ENCODE assay signal across 8 mouse cellular contexts in the genomic region with DNA sequence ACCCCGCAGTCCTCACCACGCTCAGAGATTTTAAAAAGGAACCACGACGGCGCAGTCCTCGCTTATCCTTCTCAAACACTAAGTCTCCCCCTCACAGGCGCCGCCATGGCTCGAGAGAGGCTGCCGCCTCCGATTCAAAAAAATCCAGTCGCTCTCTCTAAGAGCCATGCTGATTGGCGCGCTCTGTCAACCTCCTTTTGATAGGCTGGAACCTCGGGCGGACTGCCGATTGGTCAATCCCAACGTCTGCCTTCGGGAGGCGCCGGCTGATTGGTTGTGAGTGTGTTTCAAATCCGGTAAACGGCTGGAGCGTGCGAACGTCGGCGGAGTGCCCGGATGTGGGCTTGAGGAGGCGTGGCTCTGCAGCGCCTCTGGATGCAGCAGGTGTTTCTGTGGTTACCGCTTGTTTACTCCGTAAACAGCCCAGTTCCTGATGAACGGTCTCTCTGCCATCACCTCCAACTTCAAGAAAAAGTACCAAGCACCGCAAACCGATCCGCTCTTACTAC. TPM values are rescaled to one million over a fixed set of nuclear protein-coding genes. Genes with fewer than 3 reads are reported as not detected.
A peak's percentile ranks its signal among the peaks of the same experiment; 100 is the strongest.
DNase-seq lines count a peak whose midpoint lies in the region; ATAC-seq and TF ChIP-seq lines count a peak whose summit lies in the region.

Ect2 (minus strand) TSS at position 178 of the 509 bp plus-strand sequence.

- DNase-seq in CD4-positive helper T cell, adult 2 months (ENCODE audit: low read depth, low spot score), result peak; percentile 100
- DNase-seq in brain, embryonic 18.5 days (ENCODE audit: low read depth, low spot score), result peak; percentile 97
- DNase-seq in kidney, postnatal 0 days (ENCODE audit: low spot score), result peak; percentile 99
- peak; percentile 96 for DNase-seq in liver, embryonic 11.5 days (ENCODE audit: low spot score)
- peak; percentile 99 for DNase-seq in naive thymus-derived CD4-positive, alpha-beta T cell, adult 2 months (ENCODE audit: low read depth)

- no peaks in the 10 kb centered on the region for H3K9me3 ChIP-seq in heart, embryonic 12.5 days (replicated peaks)
- no peaks in the 10 kb centered on the region for H3K9me3 ChIP-seq in kidney, postnatal 0 days (replicated peaks; ENCODE audit: low read length)
- H3K9me3 ChIP-seq in liver, embryonic 11.5 days (ENCODE audit: control insufficient read depth, low read length), result no peaks in the 10 kb centered on the region
- H3K9me3 ChIP-seq in stomach, embryonic 14.5 days (ENCODE audit: control insufficient read depth, low read depth, low read length), result no peaks in the 10 kb centered on the region

- H3K4me2 ChIP-seq in heart, embryonic 12.5 days, result peak within 1 kb of the TSS; percentile 66
- H3K4me2 ChIP-seq in kidney, postnatal 0 days (ENCODE audit: low read length), result peak within 1 kb of the TSS; percentile 84
- peak within 1 kb of the TSS; percentile 93 for H3K4me2 ChIP-seq in liver, embryonic 11.5 days
- H3K4me2 ChIP-seq in stomach, embryonic 14.5 days (replicated peaks; ENCODE audit: low read depth, low read length), result peak within 1 kb of the TSS; percentile 56

- peak within 1 kb of the TSS; percentile 90 for H3K9ac ChIP-seq in heart, embryonic 12.5 days
- H3K9ac ChIP-seq in kidney, postnatal 0 days (ENCODE audit: low read depth, low read length), result peak within 1 kb of the TSS; percentile 67
- H3K9ac ChIP-seq in liver, embryonic 11.5 days (ENCODE audit: low read depth, low read length), result peak within 1 kb of the TSS; percentile 81
- H3K9ac ChIP-seq in stomach, embryonic 14.5 days (replicated peaks; ENCODE audit: low read depth, low read length), result peak within 1 kb of the TSS; percentile 71

- peaks cover 30% of the 10 kb centered on the region for H3K4me1 ChIP-seq in heart, embryonic 12.5 days (replicated peaks)
- H3K4me1 ChIP-seq in kidney, postnatal 0 days (replicated peaks; ENCODE audit: insufficient read depth, low read length), result no peaks in the 10 kb centered on the region; the same call in 1 of the 2 replicates
- H3K4me1 ChIP-seq in liver, embryonic 11.5 days (replicated peaks; ENCODE audit: control insufficient read depth, insufficient read depth, low read length), result peaks cover 19% of the 10 kb centered on the region
- peaks cover 14% of the 10 kb centered on the region for H3K4me1 ChIP-seq in stomach, embryonic 14.5 days (ENCODE audit: control insufficient read depth, insufficient read depth, low read length)

- H3K27ac ChIP-seq in heart, embryonic 12.5 days (ENCODE audit: poor library complexity, severe bottlenecking), result peak within 1 kb of the TSS; percentile 81
- peak within 1 kb of the TSS; percentile 71 for H3K27ac ChIP-seq in kidney, postnatal 0 days
- peak within 1 kb of the TSS; percentile 85 for H3K27ac ChIP-seq in liver, embryonic 11.5 days (ENCODE audit: low read depth, low read length)
- peak within 1 kb of the TSS; percentile 68 for H3K27ac ChIP-seq in stomach, embryonic 14.5 days (ENCODE audit: low read length)

- under 1% methylated on average over 37 of the region's 37 CpGs for WGBS in heart, embryonic 12.5 days
- under 1% methylated on average over 37 of the region's 37 CpGs for WGBS in kidney, postnatal 0 days
- under 1% methylated on average over 37 of the region's 37 CpGs for WGBS in liver, embryonic 11.5 days
- WGBS in stomach, embryonic 14.5 days, result under 1% methylated on average over 37 of the region's 37 CpGs

- H3K4me3 ChIP-seq in heart, embryonic 12.5 days, result peak within 1 kb of the TSS; percentile 94
- H3K4me3 ChIP-seq in kidney, postnatal 0 days (replicated peaks; ENCODE audit: low read depth, low read length), result peak within 1 kb of the TSS; percentile 83
- H3K4me3 ChIP-seq in liver, embryonic 11.5 days (ENCODE audit: low read depth, low read length), result peak within 1 kb of the TSS; percentile 84
- H3K4me3 ChIP-seq in stomach, embryonic 14.5 days (ENCODE audit: low read depth, low read length), result peak within 1 kb of the TSS; percentile 80

- ATAC-seq in erythroid progenitor cell, adult 5-6 weeks (replicated peaks; ENCODE audit: low FRiP score, poor library complexity, severe bottlenecking), result peak; percentile 96
- peak; percentile 99 for ATAC-seq in heart, embryonic 12.5 days (ENCODE audit: insufficient number of reproducible peaks, low FRiP score)
- ATAC-seq in kidney, postnatal 0 days (replicated peaks; ENCODE audit: low FRiP score, low read depth), result peak; percentile 99
- ATAC-seq in liver, embryonic 11.5 days (replicated peaks; ENCODE audit: low FRiP score), result peak; percentile 98
- ATAC-seq in stomach, embryonic 14.5 days (ENCODE audit: insufficient number of reproducible peaks, insufficient read depth, low FRiP score, low read depth), result peak; percentile 98

- no peak; the same call in 1 of the 2 replicates for TF ChIP-seq CTCF in kidney, postnatal 0 days (IDR thresholded peaks at IDR 0.05; ENCODE audit: low read depth)

- H3K27me3 ChIP-seq in heart, embryonic 12.5 days (replicated peaks), result no peaks in the 10 kb centered on the region
- no peaks in the 10 kb centered on the region for H3K27me3 ChIP-seq in kidney, postnatal 0 days (ENCODE audit: insufficient read depth, low read length)
- H3K27me3 ChIP-seq in liver, embryonic 11.5 days (replicated peaks; ENCODE audit: control insufficient read depth, insufficient read depth, low read length), result no peaks in the 10 kb centered on the region
- H3K27me3 ChIP-seq in stomach, embryonic 14.5 days (ENCODE audit: control insufficient read depth, insufficient read depth, low read length), result no peaks in the 10 kb centered on the region

- H3K36me3 ChIP-seq in heart, embryonic 12.5 days, result peaks cover 12% of the 10 kb centered on the region
- no peaks in the 10 kb centered on the region for H3K36me3 ChIP-seq in kidney, postnatal 0 days (ENCODE audit: insufficient read depth, low read length)
- peaks cover 8% of the 10 kb centered on the region; the same call in 1 of the 2 replicates for H3K36me3 ChIP-seq in liver, embryonic 11.5 days (ENCODE audit: control insufficient read depth, insufficient read depth, low read length)
- peaks cover 4% of the 10 kb centered on the region; the same call in 1 of the 2 replicates for H3K36me3 ChIP-seq in stomach, embryonic 14.5 days (ENCODE audit: control insufficient read depth, insufficient read depth, low read length)

RNA-seq across cellular contexts. Expression of gene Ect2, which starts in this region (rescaled TPM):
- 188 and 294 TPM in 2 replicates for total RNA-seq in erythroid progenitor cell, adult 5-6 weeks (2015; ENCODE audit: low replicate concordance)
- 311 and 332 TPM in 2 replicates for total RNA-seq in erythroid progenitor cell, adult 5-6 weeks (2017; ENCODE audit: low replicate concordance)
- 64.0 and 67.5 TPM in 2 replicates for polyA plus RNA-seq in heart, embryonic 12.5 days (2016; fragmentation: Nextera tagmentation; extraction: Ambion mirVana)
- 23.9 and 26.9 TPM in 2 replicates for polyA plus RNA-seq in kidney, postnatal 0 days (2015; fragmentation: Nextera tagmentation; extraction: Ambion mirVana)
- 52.3 and 56.5 TPM in 2 replicates for polyA plus RNA-seq in liver, embryonic 11.5 days (2014; fragmentation: Nextera tagmentation; extraction: Ambion mirVana)
- 59.1 and 60.7 TPM in 2 replicates for polyA plus RNA-seq in stomach, embryonic 14.5 days (2014; fragmentation: Nextera tagmentation; extraction: Ambion mirVana)

Comparison
In these comparisons a context has a peak if more than half of its experiments do, and no peak if none do; other contexts are left out.
1. Peak in every context shown above with its lines: DNase-seq, ATAC-seq, H3K4me3 ChIP-seq and H3K27ac ChIP-seq.